Mouse (Mus musculus) lung, postnatal 0 days (tissue): Measurements from ENCODE around the gene Ilf2. TPM values are rescaled to one million over a fixed set of nuclear protein-coding genes. Genes with fewer than 3 reads are reported as not detected.

Source experiments
- ATAC-seq: fragments of 200-750 bp; cut with Nextera tagmentation; 2 replicates; pipeline ENCODE4 v1.8.0; 2017; ENCODE audit warnings: moderate library complexity
- DNase-seq: peaks from one replicate; pipeline ENCODE4 v3.0.0-alpha.2; 2016; ENCODE audit warnings: low spot score
- H3K27ac ChIP-seq: fragments of 300-500 bp; sonication (generic); 2 replicates; pipeline ENCODE4 v1.5.1; 2014; ENCODE audit warnings: antibody characterized with exemption, mild to moderate bottlenecking, low read length, mixed read lengths
- H3K27me3 ChIP-seq: fragments of 300-500 bp; sonication (generic); replicated peaks from 2 replicates; pipeline ENCODE4 v1.6.1; 2014; ENCODE audit warnings: low read length, mixed read lengths; ENCODE audit not compliant: insufficient read depth
- H3K36me3 ChIP-seq: fragments of 300-500 bp; sonication (generic); 2 replicates; pipeline ENCODE4 v1.6.1; 2014; ENCODE audit warnings: low read length, mixed read lengths; ENCODE audit not compliant: insufficient read depth
- H3K4me1 ChIP-seq: fragments of 300-500 bp; sonication (generic); 2 replicates; pipeline ENCODE4 v1.6.1; 2014; ENCODE audit warnings: antibody characterized with exemption, low read depth, low read length, mixed read lengths; ENCODE audit not compliant: insufficient read depth
- H3K4me2 ChIP-seq: fragments of 300-500 bp; sonication (generic); replicated peaks from 2 replicates; pipeline ENCODE4 v1.6.1; 2014; ENCODE audit warnings: low read depth, mild to moderate bottlenecking, low read length, moderate library complexity, mixed read lengths
- H3K4me3 ChIP-seq: fragments of 300-500 bp; sonication (generic); 2 replicates; pipeline ENCODE4 v1.5.1; 2014; ENCODE audit warnings: low read depth, low read length
- H3K9ac ChIP-seq: fragments of 300-500 bp; sonication (generic); replicated peaks from 2 replicates; pipeline ENCODE4 v1.6.1; 2014; ENCODE audit warnings: low read depth, mild to moderate bottlenecking
- H3K9me3 ChIP-seq: fragments of 300-500 bp; sonication (generic); 2 replicates; pipeline ENCODE4 v1.6.1; 2016; ENCODE audit warnings: low read length, mixed read lengths
- CTCF ChIP-seq: IDR thresholded peaks from 2 replicates; pipeline ENCODE4 v1.5.1; 2016; ENCODE audit warnings: antibody characterized with exemption, mild to moderate bottlenecking
- EP300 ChIP-seq: IDR thresholded peaks from 2 replicates; pipeline ENCODE4 v1.6.1; 2016; ENCODE audit warnings: antibody characterized with exemption, mild to moderate bottlenecking, control low read depth
- WGBS: fragments of 180-500 bp; shearing (Covaris S2); extraction: QIAGEN DNeasy Blood & Tissue Kit; methylation state at CpG from one replicate; pipeline ENCODE4 v1.1.7; 2014; 5-methylcytosine and 5-hydroxymethylcytosine counted together
- polyA plus RNA-seq: library from polyadenylated mRNA; unstranded; fragments of >200 nt; fragmentation: Nextera tagmentation; extraction: Ambion mirVana; gene quantifications from 2 replicates; pipeline ENCODE4 v1.2.1, GENCODE M21; 2015

Ilf2 gene
- polyA plus RNA-seq, 1 experiment from 2014 or later = 58.4 TPM

DNA sequence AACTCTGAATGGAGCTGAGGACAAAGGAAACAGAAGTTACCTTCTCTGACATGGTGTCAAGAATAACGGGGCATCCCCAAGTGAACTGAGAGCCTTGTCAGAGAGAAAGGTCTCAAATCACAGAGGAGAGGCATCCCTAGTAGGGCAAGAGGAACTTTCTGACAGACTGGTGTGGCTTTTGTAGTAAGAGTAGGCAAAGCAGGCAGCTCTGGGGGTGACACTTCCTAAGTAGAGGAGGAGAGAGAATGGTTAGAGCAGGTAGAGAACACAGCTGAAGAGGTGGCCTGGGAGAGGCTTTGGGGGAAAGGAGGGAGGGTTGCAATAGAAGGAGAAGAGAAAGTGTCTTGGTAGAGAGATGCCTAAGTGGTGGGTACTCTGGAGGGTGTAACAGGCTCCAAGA is 59.5 kb downstream of the Ilf2 start:
- H3K36me3 ChIP-seq = no peaks in the 10 kb centered on the region
- WGBS = 67% methylated on average over 1 of the region's 1 CpGs
- no peak overlapping the region for H3K4me2 ChIP-seq
- H3K9ac ChIP-seq = no peak overlapping the region
- DNase-seq (no peak), ATAC-seq (no peak)
- H3K9me3 ChIP-seq = no peaks in the 10 kb centered on the region
- H3K4me3 ChIP-seq = no peak overlapping the region
- no peaks in the 10 kb centered on the region for H3K27me3 ChIP-seq
- TF ChIP-seq CTCF (no peak), EP300 (no peak)
- H3K4me1 ChIP-seq = no peaks in the 10 kb centered on the region; the same call in 1 of the 2 replicates
- no peak overlapping the region for H3K27ac ChIP-seq

- H3K9ac ChIP-seq = peak within 1 kb of the TSS; percentile 46
- WGBS = 21% methylated on average over 10 of the region's 10 CpGs
- peak within 1 kb of the TSS; percentile 87 for H3K27ac ChIP-seq
- H3K36me3 ChIP-seq = no peaks in the 10 kb centered on the region
- H3K4me3 ChIP-seq = peak within 1 kb of the TSS; percentile 34
- ATAC-seq (peak; percentile 87), DNase-seq (peak; percentile 92)
- TF ChIP-seq CTCF (no peak), EP300 (no peak)
- no peaks in the 10 kb centered on the region for H3K9me3 ChIP-seq
- H3K27me3 ChIP-seq = no peaks in the 10 kb centered on the region
- peak within 1 kb of the TSS; percentile 48 for H3K4me2 ChIP-seq
- no peaks in the 10 kb centered on the region; the same call in 1 of the 2 replicates for H3K4me1 ChIP-seq
These were observed 61.4 kb downstream of the Ilf2 start, which contains the start of gene S100a16 for GRCm38 (mm10) chr3:90537141-90537904. S100a16 (plus strand) TSS chr3:90537254.

DNA sequence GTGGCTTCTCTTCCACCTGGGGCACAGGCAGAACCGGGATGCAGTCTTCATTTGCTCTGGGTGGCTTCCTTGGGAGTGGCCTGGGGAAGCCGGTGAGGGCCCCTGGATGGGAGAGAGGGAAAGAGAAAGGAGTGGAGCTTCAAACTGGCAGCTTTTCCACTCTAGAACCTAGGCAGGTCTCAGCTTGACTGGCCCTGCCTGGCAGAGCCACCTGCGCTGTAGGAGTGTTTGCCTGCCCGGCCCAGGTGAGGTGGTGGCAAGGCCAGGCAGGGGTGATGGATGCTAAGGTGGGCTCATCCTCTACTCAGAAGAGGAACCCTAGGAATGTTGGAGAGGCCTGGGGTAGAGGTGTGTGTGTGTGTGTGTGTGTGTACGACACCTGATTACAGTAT is 62.0 kb downstream of the Ilf2 start:
- peak overlapping the region; percentile 48 for H3K4me2 ChIP-seq
- WGBS = 55% methylated on average over 5 of the region's 5 CpGs
- no peaks in the 10 kb centered on the region for H3K9me3 ChIP-seq
- H3K4me1 ChIP-seq = no peaks in the 10 kb centered on the region; the same call in 1 of the 2 replicates
- peak overlapping the region; percentile 87 for H3K27ac ChIP-seq
- peak overlapping the region; percentile 46 for H3K9ac ChIP-seq
- H3K4me3 ChIP-seq = peak overlapping the region; percentile 34
- H3K36me3 ChIP-seq = no peaks in the 10 kb centered on the region
- ATAC-seq (no peak), DNase-seq (no peak)
- TF ChIP-seq EP300 = no peak
- TF ChIP-seq CTCF = no peak
- no peaks in the 10 kb centered on the region for H3K27me3 ChIP-seq

Other genes with a start within 250 kb of the Ilf2 start
- 148 and 154 TPM in 2 replicates for gene Jtb, start 244.5 kb upstream of the Ilf2 start, polyA plus RNA-seq
- 2.4 and 2.8 TPM in 2 replicates for gene Creb3l4, start 232.6 kb upstream of the Ilf2 start, polyA plus RNA-seq
- gene Slc39a1, start 228.0 kb upstream of the Ilf2 start, polyA plus RNA-seq = 143 and 152 TPM in 2 replicates
- 11.9 and 16.2 TPM in 2 replicates for gene Crtc2, start 222.0 kb upstream of the Ilf2 start, polyA plus RNA-seq
- gene Dennd4b, start 210.9 kb upstream of the Ilf2 start, polyA plus RNA-seq = 2.3 and 2.7 TPM in 2 replicates
- 9.2 and 10.1 TPM in 2 replicates for gene Gatad2b, start 182.9 kb upstream of the Ilf2 start, polyA plus RNA-seq
- 16.0 and 18.0 TPM in 2 replicates for gene Slc27a3, start 86.2 kb upstream of the Ilf2 start, polyA plus RNA-seq
- 10.6 and 13.9 TPM in 2 replicates for gene Ints3, start 42.5 kb upstream of the Ilf2 start, polyA plus RNA-seq
- gene Npr1, start 10.3 kb upstream of the Ilf2 start, polyA plus RNA-seq = 30.0 and 35.8 TPM in 2 replicates
- 97.9 and 101 TPM in 2 replicates for gene Snapin, start 14.9 kb downstream of the Ilf2 start, polyA plus RNA-seq
- 85.8 and 87.8 TPM in 2 replicates for gene Chtop, start 33.4 kb downstream of the Ilf2 start, polyA plus RNA-seq
- 289 and 309 TPM in 2 replicates for gene S100a1, start 38.3 kb downstream of the Ilf2 start, polyA plus RNA-seq
- gene S100a13, start 38.3 kb downstream of the Ilf2 start, polyA plus RNA-seq = 159 and 167 TPM in 2 replicates
- gene S100a14, start 50.7 kb downstream of the Ilf2 start, polyA plus RNA-seq = 77.5 and 100 TPM in 2 replicates
- 368 and 387 TPM in 2 replicates for gene S100a16, start 61.1 kb downstream of the Ilf2 start, polyA plus RNA-seq
- gene S100a3, start 84.5 kb downstream of the Ilf2 start, polyA plus RNA-seq = 1.1 and 2.1 TPM in 2 replicates
- gene S100a2, start 114.1 kb downstream of the Ilf2 start, polyA plus RNA-seq = 0.66 TPM in 1 of 2 replicates, not detected in the other
- not detected in 2 replicates for gene Gm42674, start 125.8 kb downstream of the Ilf2 start, polyA plus RNA-seq
- 18.4 and 24.3 TPM in 2 replicates for gene S100a4, start 127.6 kb downstream of the Ilf2 start, polyA plus RNA-seq
- gene S100a5, start 132.4 kb downstream of the Ilf2 start, polyA plus RNA-seq = not detected in 2 replicates
- 1,618 and 1,721 TPM in 2 replicates for gene S100a6, start 136.8 kb downstream of the Ilf2 start, polyA plus RNA-seq
- 0.08 and 0.27 TPM in 2 replicates for gene S100a7a, start 177.9 kb downstream of the Ilf2 start, polyA plus RNA-seq
- gene S100a8, start 192.9 kb downstream of the Ilf2 start, polyA plus RNA-seq = 332 and 333 TPM in 2 replicates
- gene S100a9, start 219.6 kb downstream of the Ilf2 start, polyA plus RNA-seq = 207 and 215 TPM in 2 replicates